Mouse (Mus musculus): ENCODE results near the gene Dnaaf2. TPM values are rescaled to one million over a fixed set of nuclear protein-coding genes. Genes with fewer than 3 reads are reported as not detected.

The Dnaaf2 gene
- total RNA-seq (2021): 1 to 10 TPM in 1 of 2 experiments, under 1 TPM in 1; 0.57 to 1.2 TPM

- intact Hi-C loops (cut with DNase I): loop anchor here (5.0 to 10.0 kb wide), 2 partner anchors 99 to 387 kb away; partner anchors contain the start of genes Klhdc2 and Vcpkmt
- peak; percentile 76 to 82 for DNase-seq
Measured at GRCm38 (mm10) chr12:69198164-69198535, at the start of gene Dnaaf2. Gene Dnaaf2 (minus strand): TSS chr12:69198429.

- DNase-seq: peak; percentile 77 to 82
- intact Hi-C loops (cut with DNase I): no loop called here
Measured at GRCm38 (mm10) chr12:69241771-69242431, 43.7 kb upstream of the Dnaaf2 start.

DNA sequence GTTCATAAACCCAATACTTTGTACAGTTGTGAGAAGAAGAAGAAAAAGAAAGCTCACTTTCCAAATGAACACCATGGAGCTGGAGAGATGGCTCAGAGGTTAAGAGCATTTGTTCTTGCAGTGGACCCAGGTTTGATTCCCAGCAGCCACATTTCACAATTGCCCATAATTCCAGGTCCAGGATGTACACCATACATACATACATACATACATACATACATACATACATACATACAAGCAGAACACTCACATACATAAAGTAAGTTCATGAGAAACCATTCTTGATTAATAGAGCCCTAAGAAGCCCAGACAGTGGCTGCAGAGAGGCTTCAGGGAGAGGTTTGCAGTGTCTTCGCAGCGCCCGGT lies 43.2 kb upstream of the Dnaaf2 start:
- intact Hi-C loops (cut with DNase I): no loop called here
- peak in 1 of 2 experiments; percentile 11 for DNase-seq

DNA sequence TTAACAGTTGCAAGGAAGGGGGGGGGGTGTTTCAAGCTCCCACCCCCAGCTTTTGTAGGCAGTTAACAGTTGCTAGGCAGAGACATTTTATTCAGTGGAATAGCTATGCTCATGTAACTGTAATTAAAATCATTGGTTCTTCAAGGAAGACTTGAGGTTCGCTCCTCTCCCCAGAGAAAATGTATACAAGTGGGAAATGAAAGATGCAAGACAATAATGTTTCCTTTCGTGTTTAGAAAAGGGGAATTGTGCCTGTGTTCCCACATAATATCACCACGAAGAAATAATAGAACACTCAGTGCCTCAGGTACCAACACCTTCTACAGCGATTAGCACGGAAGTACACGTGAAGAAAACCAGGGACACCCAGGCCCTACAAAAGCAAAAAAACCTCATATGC lies 42.6 kb upstream of the Dnaaf2 start, which contains the start of gene Klhdc1:
Gene Klhdc1 (plus strand): TSS at position 301 of the 400 bp plus-strand sequence.
- DNase-seq: no peak
- intact Hi-C loops (cut with DNase I): no loop called here

GRCm38 (mm10) chr12:69238284-69238683 lies 40.1 kb upstream of the Dnaaf2 start:
- DNase-seq: no peak
- intact Hi-C loops (cut with DNase I): no loop called here

DNA sequence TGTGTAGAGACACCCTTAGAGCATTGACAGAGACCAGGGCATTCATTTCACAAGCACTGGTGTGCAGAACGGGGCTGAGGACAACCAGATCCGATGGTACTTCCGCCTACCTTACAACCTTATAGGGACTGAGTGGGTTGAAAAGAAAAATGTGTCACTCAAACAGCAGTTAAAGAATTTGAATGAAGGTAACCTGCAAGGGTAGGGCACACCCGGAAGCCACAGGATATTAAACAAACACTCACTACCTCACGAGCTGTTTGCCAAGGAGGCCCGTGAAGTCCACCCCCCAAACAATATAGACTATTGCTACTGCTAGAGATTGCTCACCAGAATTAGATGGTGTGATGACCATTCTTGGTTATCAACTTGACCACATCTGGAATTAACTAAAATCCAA lies 37.6 kb upstream of the Dnaaf2 start:
- intact Hi-C loops (cut with DNase I): no loop called here
- no peak for DNase-seq

DNA sequence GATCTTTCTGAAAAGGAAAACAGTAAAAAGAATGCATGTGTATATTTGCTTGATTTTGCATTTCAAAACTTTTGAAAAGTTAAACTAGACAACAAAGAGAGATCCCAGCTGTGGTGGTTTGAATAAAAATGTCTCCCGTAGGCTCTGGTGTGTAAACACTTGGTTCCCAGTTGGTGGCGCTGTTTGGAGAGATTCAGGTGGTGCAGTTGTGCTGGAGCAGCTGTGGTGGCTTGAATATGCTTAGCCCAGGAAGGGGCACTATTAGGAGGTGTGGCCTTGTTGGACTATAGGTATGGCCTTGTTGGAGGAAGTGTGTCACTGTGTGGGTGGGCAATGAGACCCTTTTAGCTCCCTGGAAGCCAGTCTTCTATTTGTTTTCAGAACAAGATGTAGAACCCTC lies 31.0 kb upstream of the Dnaaf2 start:
- DNase-seq: peak in 1 of 2 experiments; percentile 26
- intact Hi-C loops (cut with DNase I): loop anchor here (2.0 kb wide), 1 partner anchor 68 kb away; the partner anchor contains the start of gene Klhdc2

- intact Hi-C loops (cut with DNase I): loop anchor here (2.0 kb wide), 1 partner anchor 69 kb away; the partner anchor contains the start of gene Klhdc2
Measured at GRCm38 (mm10) chr12:69227776-69228466, 29.7 kb upstream of the Dnaaf2 start, which contains the start of gene Pole2. Gene Pole2 (minus strand): TSS chr12:69228195.

GRCm38 (mm10) chr12:69220613-69221277 lies 22.5 kb upstream of the Dnaaf2 start:
- DNase-seq: no peak
- intact Hi-C loops (cut with DNase I): no loop called here

More at GRCm38 (mm10) chr12:69227776-69228466, 29.7 kb upstream of the Dnaaf2 start, which contains the start of gene Pole2:
- peak; percentile 94 to 95 for DNase-seq

DNA sequence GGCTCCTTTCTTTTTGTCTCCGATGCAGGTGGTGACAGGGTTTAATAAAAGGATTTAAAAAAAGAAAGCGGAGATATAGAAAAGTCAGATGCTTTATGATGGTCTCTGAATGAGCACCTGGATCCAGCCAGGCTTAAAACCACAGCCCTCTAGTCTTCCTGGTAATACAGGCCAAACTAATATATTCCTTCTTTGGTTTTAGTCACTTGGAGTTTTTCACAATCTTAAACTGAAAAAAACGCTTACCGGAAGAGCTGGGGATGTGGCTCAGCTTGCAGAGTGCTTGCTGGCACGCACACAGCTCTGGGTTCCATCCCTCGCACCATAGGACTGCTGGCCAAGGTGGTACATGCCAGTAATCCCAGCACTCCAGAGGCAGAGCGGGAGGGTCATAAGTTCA lies 18.4 kb upstream of the Dnaaf2 start:
- intact Hi-C loops (cut with DNase I): no loop called here
- DNase-seq: no peak

DNA sequence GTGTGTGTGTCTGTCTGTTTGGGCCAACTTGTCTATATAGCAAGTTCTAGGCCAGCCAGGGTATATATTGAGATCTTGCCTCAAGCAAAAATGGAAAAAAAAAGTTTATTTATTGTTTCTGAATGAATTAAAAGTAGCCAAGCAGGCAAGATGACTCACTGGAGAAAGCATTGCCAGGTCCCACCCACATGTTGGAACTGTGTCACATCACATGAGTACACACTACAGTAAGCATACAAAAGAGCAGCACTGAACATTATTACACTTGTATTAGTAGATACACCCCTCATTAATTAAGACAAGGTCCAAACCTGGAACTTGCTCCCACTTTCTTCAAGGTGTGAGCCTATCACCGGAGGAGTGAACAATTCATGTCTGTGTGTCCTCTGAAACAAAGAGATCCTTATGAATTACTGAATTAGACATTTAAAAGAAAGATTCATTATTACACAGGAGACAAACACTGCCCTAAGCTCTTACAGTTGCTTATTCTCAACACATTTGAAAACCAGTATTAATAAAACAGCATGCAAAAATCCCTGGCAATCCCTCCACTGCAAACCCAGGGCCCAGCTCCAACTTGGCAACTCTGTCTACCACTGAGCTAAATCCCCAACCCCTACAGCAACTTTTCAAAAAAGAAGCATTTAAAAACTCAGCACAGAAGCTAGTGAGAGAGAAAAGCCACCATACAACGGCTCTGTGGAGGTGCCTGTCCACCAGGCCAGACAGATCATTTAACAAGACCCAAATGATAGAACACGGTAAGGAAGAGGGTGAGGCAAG lies 17.0 kb upstream of the Dnaaf2 start:
- intact Hi-C loops (cut with DNase I): no loop called here

GRCm38 (mm10) chr12:69214393-69214792 lies 16.2 kb upstream of the Dnaaf2 start:
- intact Hi-C loops (cut with DNase I): no loop called here
- no peak for DNase-seq

More for the DNA sequence above, 17.0 kb upstream of the Dnaaf2 start:
- DNase-seq: peak; percentile 79 to 80

DNA sequence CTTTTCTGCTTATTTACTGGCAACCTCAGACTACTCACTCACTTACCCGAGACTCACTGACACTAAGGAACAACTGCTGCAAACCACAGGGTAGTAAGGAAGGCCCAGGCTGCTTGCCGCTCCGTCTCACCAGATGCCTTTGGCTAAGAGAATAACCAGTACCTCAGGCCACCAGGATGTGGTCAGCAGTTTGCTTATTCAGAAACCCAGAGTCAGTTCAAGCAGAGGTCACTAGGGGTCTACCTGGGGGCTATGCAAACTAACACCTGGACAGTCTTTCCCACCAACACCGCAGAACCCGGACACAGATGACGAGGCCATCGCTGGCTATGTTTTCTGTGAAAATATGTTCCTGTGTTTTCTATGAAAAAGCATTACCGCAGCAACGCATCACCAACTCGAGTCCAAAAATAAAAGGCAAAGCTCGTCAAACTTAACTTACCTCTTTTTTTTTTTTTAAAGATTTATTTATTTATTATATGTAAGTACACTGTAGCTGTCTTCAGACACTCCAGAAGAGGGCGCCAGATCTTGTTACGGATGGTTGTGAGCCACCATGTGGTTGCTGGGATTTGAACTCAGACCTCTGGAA lies 15.1 kb upstream of the Dnaaf2 start:
- intact Hi-C loops (cut with DNase I): no loop called here
- DNase-seq: no peak

DNA sequence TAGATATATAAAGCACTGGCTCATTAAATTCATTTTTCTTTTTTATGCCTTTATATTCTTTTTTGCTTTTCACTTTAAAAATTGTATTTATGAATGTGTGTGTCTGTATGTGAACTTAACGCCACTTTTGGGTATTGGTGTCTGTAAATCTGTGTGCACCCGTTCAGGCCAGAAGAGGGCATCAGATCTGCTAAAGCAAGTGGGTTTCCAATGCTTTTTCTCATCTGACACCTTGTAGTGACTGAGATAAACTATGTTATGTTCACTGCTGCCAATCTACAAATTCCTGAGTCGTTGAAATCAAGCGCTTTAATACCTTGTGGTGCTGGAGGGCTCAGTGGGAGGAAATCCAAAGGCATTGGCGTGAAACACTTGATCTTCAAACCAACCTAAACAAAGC lies 12.8 kb upstream of the Dnaaf2 start:
- peak; percentile 31 to 50 for DNase-seq
- intact Hi-C loops (cut with DNase I): loop anchor here (2.0 kb wide), 1 partner anchor 86 kb away; the partner anchor contains the start of gene Klhdc2

GRCm38 (mm10) chr12:69210056-69210979 lies 12.1 kb upstream of the Dnaaf2 start:
- intact Hi-C loops (cut with DNase I): loop anchor here (2.0 kb wide), 1 partner anchor 86 kb away; the partner anchor contains the start of gene Klhdc2
- DNase-seq: no peak

- no peak for DNase-seq
- intact Hi-C loops (cut with DNase I): no loop called here
Measured at GRCm38 (mm10) chr12:69208520-69208919, 10.3 kb upstream of the Dnaaf2 start.

DNA sequence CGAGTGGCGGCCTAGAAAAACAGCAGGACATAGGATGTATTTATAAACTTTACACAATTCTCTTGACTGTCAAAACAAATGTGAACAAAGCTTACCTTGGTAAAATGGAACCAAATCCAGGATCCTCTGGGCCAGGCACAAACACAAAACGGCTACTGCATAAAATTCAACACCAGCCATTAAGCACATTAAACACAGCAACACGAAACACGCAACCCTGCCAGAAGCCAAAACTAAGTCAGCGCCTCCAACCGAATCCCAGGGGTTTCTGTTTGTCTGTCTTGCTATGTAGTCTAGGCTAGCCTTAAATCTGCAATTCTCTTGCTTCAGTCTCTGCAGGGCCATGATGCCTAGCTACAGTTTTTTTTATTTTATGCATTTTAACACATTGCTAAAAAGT lies 9.7 kb upstream of the Dnaaf2 start:
- no peak for DNase-seq
- intact Hi-C loops (cut with DNase I): no loop called here

- intact Hi-C loops (cut with DNase I): no loop called here
- no peak for DNase-seq
Measured at GRCm38 (mm10) chr12:69207396-69207795, 9.2 kb upstream of the Dnaaf2 start.

Measured in heart, postnatal 10 days (tissue).